Mouse (Mus musculus): ENCODE measurements around the gene Lta. TPM values are rescaled to one million over a fixed set of nuclear protein-coding genes. Genes with fewer than 3 reads are reported as not detected.

Gene Lta
- total and polyA plus RNA-seq, 3 experiments: 0.12 to 0.23 TPM; not detected in 1

DNA sequence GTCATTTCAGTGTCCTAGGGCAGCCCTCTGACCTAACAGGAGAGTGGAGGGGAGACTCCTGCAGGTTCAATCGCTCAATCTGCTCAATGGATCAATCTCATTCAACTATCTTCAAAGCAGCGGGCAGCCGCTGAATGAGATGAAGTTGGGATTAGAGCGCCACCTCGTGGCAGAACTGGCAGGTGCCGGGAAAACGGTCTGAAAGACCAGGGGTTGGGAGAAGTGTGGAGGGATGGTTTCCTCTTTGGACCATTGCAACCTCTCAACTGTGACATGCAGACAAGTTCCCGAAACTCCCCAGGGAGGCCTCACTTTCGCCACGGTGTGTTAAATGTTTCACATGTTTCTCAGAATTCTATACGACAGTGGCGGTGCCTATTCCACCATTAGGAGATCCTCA, 26.9 kb upstream of the Lta start:
- Histone ChIP-seq H3K79me2 (replicated peaks; ENCODE audit: control insufficient read depth, insufficient read depth, low read length) (peaks cover 3% of the 10 kb centered on the region), H3K36me3 (ENCODE audit: control insufficient read depth, insufficient read depth, low read length) (no peaks in the 10 kb centered on the region), H3K27ac (no peak overlapping the region), H3K9ac (ENCODE audit: low read depth, low read length) (no peak overlapping the region), H3K27me3 (ENCODE audit: control insufficient read depth, insufficient read depth, low read length) (no peaks in the 10 kb centered on the region), H3K4me1 (ENCODE audit: control insufficient read depth, insufficient read depth, low read length) (peaks cover 5% of the 10 kb centered on the region; the same call in 1 of the 2 replicates), H3K4me3 (no peak overlapping the region)
- 13% methylated on average over 12 of the region's 12 CpGs for WGBS
- peak; percentile 71; the same call in 1 of the 2 replicates for TF ChIP-seq EP300 (IDR thresholded peaks at IDR 0.05; ENCODE audit: insufficient read depth, low read depth, low read length)
- TF ChIP-seq POLR2A (IDR thresholded peaks at IDR 0.05; ENCODE audit: insufficient read depth, low read depth, low read length): no peak
- TF ChIP-seq CTCF (IDR thresholded peaks at IDR 0.05): peak; percentile 94
- peak; percentile 84 to 90 for DNase-seq
- intact Hi-C loops (cut with DNase I): loop anchor here (1.0 to 10.0 kb wide), 3 partner anchors 37 to 377 kb away; partner anchors contain the start of genes Nelfe and Skiv2l

DNA sequence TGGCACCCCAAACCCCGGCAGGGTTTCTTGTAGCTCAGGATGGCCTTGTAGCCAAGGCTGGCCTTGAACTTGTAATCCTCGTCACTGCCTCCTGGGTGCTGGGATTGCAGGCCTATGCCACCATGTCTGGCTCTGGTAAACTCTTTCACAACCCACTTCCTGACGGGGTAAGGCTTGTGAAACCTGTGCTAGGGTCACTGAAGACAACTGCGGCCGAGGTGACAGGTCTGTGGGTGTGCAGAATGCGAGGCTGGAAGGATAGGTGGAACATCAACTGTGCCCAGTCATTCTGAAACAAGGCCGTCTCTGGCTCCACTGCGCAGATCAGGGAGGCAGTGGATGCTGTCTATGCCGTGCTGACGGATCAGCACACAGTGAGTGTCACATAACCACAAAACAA, 25.9 kb upstream of the Lta start:
- TF ChIP-seq EP300 (IDR thresholded peaks at IDR 0.05; ENCODE audit: insufficient read depth, low read depth, low read length) (no peak), POLR2A (IDR thresholded peaks at IDR 0.05; ENCODE audit: insufficient read depth, low read depth, low read length) (no peak), CTCF (IDR thresholded peaks at IDR 0.05) (no peak)
- Histone ChIP-seq H3K4me3 (no peak overlapping the region), H3K79me2 (replicated peaks; ENCODE audit: control insufficient read depth, insufficient read depth, low read length) (peaks cover 3% of the 10 kb centered on the region), H3K36me3 (ENCODE audit: control insufficient read depth, insufficient read depth, low read length) (no peaks in the 10 kb centered on the region), H3K4me1 (ENCODE audit: control insufficient read depth, insufficient read depth, low read length) (peaks cover 4% of the 10 kb centered on the region; the same call in 1 of the 2 replicates), H3K27ac (no peak overlapping the region), H3K27me3 (ENCODE audit: control insufficient read depth, insufficient read depth, low read length) (no peaks in the 10 kb centered on the region), H3K9ac (ENCODE audit: low read depth, low read length) (no peak overlapping the region)
- intact Hi-C loops (cut with DNase I): loop anchor here (10.0 kb wide), 1 partner anchor 376 kb away; the partner anchor contains the start of genes Nelfe and Skiv2l
- peak in 1 of 2 experiments; percentile 15 for DNase-seq
- whole genome bisulfite sequencing: 91% methylated on average over 10 of the region's 10 CpGs

DNA sequence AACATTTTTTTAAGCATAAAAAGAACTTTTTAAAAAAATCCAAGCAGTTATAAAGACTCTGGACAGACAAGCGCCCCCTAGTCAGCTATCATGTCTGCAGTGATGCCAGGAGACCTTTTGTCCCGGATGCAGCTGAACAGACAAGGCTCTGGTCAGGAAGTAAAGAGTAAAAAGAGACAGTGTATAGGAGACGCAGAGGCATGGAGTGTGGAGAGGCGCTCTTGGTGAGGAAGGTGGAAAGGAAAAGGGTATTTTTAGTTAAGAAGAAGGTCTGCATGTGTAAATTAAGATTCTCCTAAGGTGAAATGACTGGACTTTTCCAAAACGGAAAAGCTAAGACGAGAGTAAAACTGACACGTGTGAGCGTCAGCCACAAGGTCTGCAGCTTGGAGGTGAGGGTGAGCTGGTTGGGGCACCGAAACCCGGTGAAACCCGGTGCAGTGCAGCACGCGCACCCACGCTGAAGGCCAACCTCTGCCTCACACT, 21.5 kb upstream of the Lta start:
- no peak for TF ChIP-seq EP300 (IDR thresholded peaks at IDR 0.05; ENCODE audit: insufficient read depth, low read depth, low read length)
- peak; percentile 51 for TF ChIP-seq CTCF (IDR thresholded peaks at IDR 0.05)
- Histone ChIP-seq H3K27ac (0 out of 2 replicates have a peak overlapping the region, but pooled peaks have one; percentile 15), H3K79me2 (replicated peaks; ENCODE audit: control insufficient read depth, insufficient read depth, low read length) (peaks cover 5% of the 10 kb centered on the region), H3K4me1 (ENCODE audit: control insufficient read depth, insufficient read depth, low read length) (peaks cover 2% of the 10 kb centered on the region; the same call in 1 of the 2 replicates), H3K4me3 (no peak overlapping the region), H3K36me3 (ENCODE audit: control insufficient read depth, insufficient read depth, low read length) (no peaks in the 10 kb centered on the region), H3K9ac (ENCODE audit: low read depth, low read length) (no peak overlapping the region), H3K27me3 (ENCODE audit: control insufficient read depth, insufficient read depth, low read length) (no peaks in the 10 kb centered on the region)
- DNase-seq: peak in 1 of 2 experiments; percentile 19
- WGBS: 53% methylated on average over 14 of the region's 14 CpGs
- intact Hi-C loops (cut with DNase I): no loop called here

DNA sequence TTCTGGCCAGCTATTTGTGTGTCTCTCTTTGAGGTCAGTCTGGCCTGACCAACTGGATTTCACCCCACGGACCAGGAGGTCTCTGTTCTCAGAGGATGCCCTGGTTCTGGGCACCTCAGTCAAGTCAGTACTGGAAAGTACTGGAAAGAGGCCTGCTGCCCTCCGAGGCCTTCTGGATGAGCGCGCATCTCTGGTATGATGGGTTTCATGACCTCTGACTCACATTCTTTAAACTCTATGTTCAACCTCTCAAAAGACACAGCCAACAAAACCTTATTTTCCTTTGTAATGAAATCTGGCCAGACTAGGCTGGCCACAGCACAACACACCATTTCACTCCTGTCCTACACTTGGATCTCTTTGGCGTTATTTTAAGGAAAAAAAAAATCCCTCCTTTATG, 20.3 kb upstream of the Lta start:
- Histone ChIP-seq H3K27me3 (ENCODE audit: control insufficient read depth, insufficient read depth, low read length) (no peaks in the 10 kb centered on the region), H3K27ac (no peak overlapping the region), H3K4me3 (no peak overlapping the region), H3K36me3 (ENCODE audit: control insufficient read depth, insufficient read depth, low read length) (no peaks in the 10 kb centered on the region), H3K9ac (ENCODE audit: low read depth, low read length) (no peak overlapping the region), H3K4me1 (ENCODE audit: control insufficient read depth, insufficient read depth, low read length) (peaks cover 2% of the 10 kb centered on the region; the same call in 1 of the 2 replicates), H3K79me2 (replicated peaks; ENCODE audit: control insufficient read depth, insufficient read depth, low read length) (peaks cover 2% of the 10 kb centered on the region; the same call in 1 of the 2 replicates)
- TF ChIP-seq EP300 (IDR thresholded peaks at IDR 0.05; ENCODE audit: insufficient read depth, low read depth, low read length) (no peak), CTCF (IDR thresholded peaks at IDR 0.05) (no peak), POLR2A (IDR thresholded peaks at IDR 0.05; ENCODE audit: insufficient read depth, low read depth, low read length) (no peak)
- intact Hi-C loops (cut with DNase I): no loop called here
- DNase-seq: no peak
- WGBS: 89% methylated on average over 5 of the region's 5 CpGs

GRCm38 (mm10) chr17:35224641-35225040, 19.5 kb upstream of the Lta start:
- H3K27me3 ChIP-seq (ENCODE audit: control insufficient read depth, insufficient read depth, low read length): no peaks in the 10 kb centered on the region
- H3K4me1 ChIP-seq (ENCODE audit: control insufficient read depth, insufficient read depth, low read length): peaks cover 8% of the 10 kb centered on the region
- DNase-seq: no peak
- no peak overlapping the region for H3K9ac ChIP-seq (ENCODE audit: low read depth, low read length)
- TF ChIP-seq CTCF (IDR thresholded peaks at IDR 0.05) (no peak), POLR2A (IDR thresholded peaks at IDR 0.05; ENCODE audit: insufficient read depth, low read depth, low read length) (no peak), EP300 (IDR thresholded peaks at IDR 0.05; ENCODE audit: insufficient read depth, low read depth, low read length) (no peak)
- WGBS: 97% methylated on average over 4 of the region's 4 CpGs
- 0 out of 2 replicates have a peak, but pooled peaks cover 1% of the 10 kb centered on the region for H3K79me2 ChIP-seq (replicated peaks; ENCODE audit: control insufficient read depth, insufficient read depth, low read length)
- no peaks in the 10 kb centered on the region for H3K36me3 ChIP-seq (ENCODE audit: control insufficient read depth, insufficient read depth, low read length)
- intact Hi-C loops (cut with DNase I): no loop called here
- no peak overlapping the region for H3K27ac ChIP-seq
- H3K4me3 ChIP-seq: no peak overlapping the region

- no peak for TF ChIP-seq POLR2A (IDR thresholded peaks at IDR 0.05; ENCODE audit: insufficient read depth, low read depth, low read length)
- TF ChIP-seq CTCF (IDR thresholded peaks at IDR 0.05): no peak
- no peak for TF ChIP-seq EP300 (IDR thresholded peaks at IDR 0.05; ENCODE audit: insufficient read depth, low read depth, low read length)
- Histone ChIP-seq H3K4me1 (ENCODE audit: control insufficient read depth, insufficient read depth, low read length) (peaks cover 18% of the 10 kb centered on the region), H3K27me3 (ENCODE audit: control insufficient read depth, insufficient read depth, low read length) (no peaks in the 10 kb centered on the region), H3K4me3 (no peak overlapping the region), H3K27ac (peak overlapping the region; percentile 67), H3K9ac (ENCODE audit: low read depth, low read length) (peak overlapping the region; percentile 43), H3K79me2 (replicated peaks; ENCODE audit: control insufficient read depth, insufficient read depth, low read length) (0 out of 2 replicates have a peak, but pooled peaks cover 1% of the 10 kb centered on the region), H3K36me3 (ENCODE audit: control insufficient read depth, insufficient read depth, low read length) (peaks cover 3% of the 10 kb centered on the region; the same call in 1 of the 2 replicates)
- intact Hi-C loops (cut with DNase I): no loop called here
- peak; percentile 35 to 44 for DNase-seq
- WGBS: 43% methylated on average over 6 of the region's 6 CpGs
Measured at GRCm38 (mm10) chr17:35222299-35222698, 17.1 kb upstream of the Lta start.

Data from heart, adult 2 months (tissue).